Mouse (Mus musculus): ENCODE measurements around the gene Olfr212.
"Not testable (repeated sequence)": the region's sequence is repeated elsewhere in the genome, so short reads cannot be mapped to it uniquely, and the experiment has no call there.

Gene Olfr212

GRCm38 (mm10) chr6:116506302-116507003 lies at the start of gene Olfr212:
Gene Olfr212, plus strand, starts transcription at chr6:116506516.
- DNase-seq (ENCODE audit: low spot score): not testable (repeated sequence)

DNA sequence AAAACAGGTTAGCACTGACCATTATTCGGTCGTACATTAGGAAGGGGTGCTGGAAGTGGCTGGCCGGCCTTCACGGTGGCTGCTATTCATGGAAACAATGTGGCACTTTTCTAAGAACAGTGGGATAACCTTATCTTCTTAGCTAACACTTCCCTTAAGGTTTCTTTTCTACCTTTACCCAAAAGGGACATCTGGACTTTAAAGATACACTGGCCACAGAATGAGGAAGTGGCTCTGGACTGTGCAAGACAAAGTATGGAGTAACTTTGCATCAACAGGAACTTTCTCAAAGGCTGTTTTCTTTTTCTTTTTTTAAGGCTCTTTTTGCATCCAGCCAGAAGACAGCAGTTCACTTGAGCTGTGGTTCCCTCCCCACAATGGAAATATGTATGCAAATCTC lies 47.6 kb upstream of the Olfr212 start:
- no peak for DNase-seq (ENCODE audit: low spot score)

- DNase-seq (ENCODE audit: low spot score): no peak
These were observed 47.1 kb upstream of the Olfr212 start for GRCm38 (mm10) chr6:116459232-116459631.

DNA sequence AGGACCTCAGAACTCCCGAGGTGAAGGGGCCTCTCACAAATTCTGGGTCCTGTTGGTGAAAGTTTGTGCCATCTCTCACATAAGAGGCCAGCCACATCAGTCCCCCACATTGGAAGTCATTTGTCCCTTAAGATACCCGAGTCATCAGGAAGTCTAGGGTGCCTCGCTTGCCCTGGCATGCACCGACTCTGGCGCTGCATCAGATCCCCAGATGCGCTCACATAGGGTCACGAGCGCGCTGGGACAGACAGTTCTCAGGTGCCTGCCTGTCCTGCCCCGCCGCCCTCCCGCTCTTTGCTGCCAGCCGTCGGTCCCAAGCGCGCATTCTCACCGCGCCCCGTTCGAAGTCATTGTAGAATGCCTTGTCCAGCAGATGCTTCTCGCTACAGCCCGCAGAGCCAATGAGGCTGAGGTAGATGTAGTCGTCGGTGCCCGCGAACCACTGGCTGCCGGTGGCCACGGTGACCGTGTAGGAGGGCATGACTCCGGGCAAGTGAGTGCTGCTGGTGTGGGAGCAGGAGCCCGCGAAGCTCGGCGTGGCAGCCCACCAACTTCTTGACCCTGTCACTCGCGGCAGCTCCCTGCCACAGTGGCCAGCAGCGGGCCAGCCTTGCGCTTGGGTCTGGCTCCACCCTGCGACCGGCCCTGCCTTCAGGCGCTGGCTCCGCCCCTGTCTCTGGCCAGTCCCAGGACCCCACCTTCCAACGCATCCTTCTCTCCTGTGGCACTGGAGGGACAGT lies 45.6 kb upstream of the Olfr212 start, which contains the start of gene Alox5:
Alox5 (minus strand) TSS at position 635 of the 740 bp plus-strand sequence.
- DNase-seq (ENCODE audit: low spot score): no peak

DNA sequence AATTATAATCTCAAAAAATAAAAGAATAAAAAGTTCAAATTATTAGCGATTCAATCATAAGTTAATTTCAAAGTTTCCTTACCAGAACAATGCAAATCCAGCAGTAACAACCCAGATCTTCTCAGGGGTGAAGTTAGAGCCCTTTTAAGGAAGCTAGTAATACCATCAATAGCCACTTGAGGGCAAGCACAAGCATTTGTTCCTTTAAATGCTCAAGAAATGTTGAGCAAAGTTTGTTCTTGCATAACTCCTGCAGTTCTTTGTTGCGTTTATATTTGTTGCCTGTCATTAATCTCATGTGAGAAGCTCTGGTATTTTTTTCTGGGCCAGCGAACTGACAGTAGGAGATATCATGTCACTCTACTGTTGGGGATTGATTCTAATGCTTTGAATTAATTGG lies 38.2 kb upstream of the Olfr212 start:
- DNase-seq (ENCODE audit: low spot score): peak; percentile 13

DNA sequence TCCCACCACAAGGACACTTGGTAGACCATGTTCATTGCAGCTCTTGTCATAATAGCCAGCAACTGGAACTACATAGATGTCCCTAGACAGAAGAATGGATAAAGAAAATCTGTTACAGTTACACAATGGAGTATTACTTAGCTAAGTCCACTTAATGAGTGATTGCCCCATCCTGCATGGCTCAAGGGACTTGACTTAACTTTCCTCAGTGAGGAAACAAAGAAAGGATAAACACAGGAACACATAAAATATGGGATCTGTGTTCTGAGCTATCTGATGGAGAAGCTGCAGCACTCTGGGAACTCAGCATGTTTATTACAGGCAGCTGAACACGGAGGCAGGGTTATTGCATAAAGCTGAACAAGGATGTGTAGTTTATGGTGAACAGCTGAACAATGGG lies 21.2 kb upstream of the Olfr212 start:
- DNase-seq (ENCODE audit: low spot score): no peak

DNA sequence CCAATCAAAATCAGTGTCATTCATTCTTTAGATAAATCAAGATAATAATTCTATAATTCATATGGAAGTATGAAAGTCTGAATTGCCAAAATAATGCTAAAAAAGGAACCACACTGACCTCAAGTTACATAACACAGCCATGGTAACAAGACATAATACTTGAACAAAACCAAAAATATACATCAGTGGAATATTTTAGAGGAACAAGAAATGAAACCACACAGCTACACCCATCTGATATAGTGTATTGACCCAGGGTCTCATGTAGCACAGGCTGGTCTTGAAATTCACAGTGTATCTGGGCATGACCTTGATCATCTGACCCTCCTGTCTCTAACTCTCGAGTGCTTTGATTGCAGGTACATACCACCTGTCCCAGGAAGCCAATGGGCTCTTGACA lies 19.5 kb upstream of the Olfr212 start:
- DNase-seq (ENCODE audit: low spot score): no peak

- no peak for DNase-seq (ENCODE audit: low spot score)
These were observed 17.5 kb upstream of the Olfr212 start, which contains the start of gene Olfr211 for GRCm38 (mm10) chr6:116488791-116489190. Gene Olfr211, plus strand, starts transcription at chr6:116489091.

GRCm38 (mm10) chr6:116493742-116494141 lies 12.6 kb upstream of the Olfr212 start:
- DNase-seq (ENCODE audit: low spot score): no peak

DNA sequence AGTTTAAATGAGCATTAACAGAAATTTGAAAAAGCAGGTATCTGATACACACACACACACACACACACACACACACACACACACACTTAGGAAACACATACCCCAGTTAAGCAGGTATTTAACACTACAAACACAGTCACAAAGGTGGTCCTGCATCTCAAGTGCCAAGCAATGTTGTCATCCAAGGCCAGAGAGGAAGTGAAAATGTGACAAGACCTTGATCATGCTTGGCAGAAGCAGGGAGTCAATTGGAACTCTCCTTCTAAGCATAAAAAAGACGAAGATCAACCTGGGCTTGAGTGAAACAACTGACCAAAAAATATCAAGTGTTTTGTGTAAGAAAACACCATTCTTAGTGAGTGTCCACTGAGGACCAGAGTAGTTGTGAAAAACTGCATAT lies 10.4 kb upstream of the Olfr212 start:
- DNase-seq (ENCODE audit: low spot score): no peak

GRCm38 (mm10) chr6:116514832-116515231 lies 8.5 kb downstream of the Olfr212 start:
- DNase-seq (ENCODE audit: low spot score): no peak

- DNase-seq (ENCODE audit: low spot score): no peak
These were observed 31.8 kb downstream of the Olfr212 start, which contains the start of gene Olfr213 for GRCm38 (mm10) chr6:116538156-116538555. Gene Olfr213, plus strand, starts transcription at chr6:116538456.

DNA sequence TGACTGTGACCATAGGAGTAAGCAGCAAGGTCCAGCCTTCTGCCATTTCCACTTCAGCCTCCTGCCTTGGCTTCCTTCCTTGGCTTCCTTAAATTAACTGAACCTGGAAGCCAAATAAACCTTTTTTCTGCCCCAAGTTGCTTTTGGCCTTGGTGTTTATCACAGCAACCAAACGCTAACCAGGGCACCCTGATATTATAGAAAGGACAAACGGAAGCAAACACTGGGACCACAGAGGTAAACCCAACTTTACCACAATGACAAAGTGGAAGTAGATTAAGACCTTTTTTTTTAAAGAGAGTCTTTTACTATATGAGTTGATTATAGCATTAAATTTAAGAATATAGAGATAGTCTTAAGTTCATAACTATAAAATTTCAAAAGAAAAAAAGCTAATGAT lies 36.2 kb downstream of the Olfr212 start:
- DNase-seq (ENCODE audit: low spot score): no peak

GRCm38 (mm10) chr6:116550841-116551240 lies 44.5 kb downstream of the Olfr212 start, which contains the start of gene Gm5580:
Gene Gm5580, plus strand, starts transcription at chr6:116551141.
- DNase-seq (ENCODE audit: low spot score): not testable (repeated sequence)

GRCm38 (mm10) chr6:116553935-116554334 lies 47.6 kb downstream of the Olfr212 start, which contains the start of gene Olfr214:
Gene Olfr214, plus strand, starts transcription at chr6:116554235.
- no peak for DNase-seq (ENCODE audit: low spot score)

DNA sequence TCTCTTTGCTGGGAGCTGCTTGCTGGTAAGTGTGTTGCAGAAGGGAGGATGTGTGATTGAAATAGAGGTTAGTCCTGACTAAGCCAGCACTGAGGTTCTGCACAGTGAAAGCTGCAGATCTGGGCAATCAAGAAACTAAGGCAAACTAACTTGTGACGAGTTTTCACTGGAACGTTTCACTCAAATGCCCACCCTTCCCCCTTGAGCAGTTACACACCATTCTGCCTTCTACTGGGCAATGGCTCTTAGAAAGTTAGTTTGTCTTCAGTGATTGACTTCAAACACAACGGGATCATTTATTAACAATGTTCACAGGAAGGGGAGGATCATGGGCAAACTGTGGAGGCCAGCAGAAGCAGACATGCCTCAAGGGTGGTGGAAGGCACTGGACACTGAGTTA lies 48.6 kb downstream of the Olfr212 start:
- DNase-seq (ENCODE audit: low spot score): no peak

Data from MN1 (cell line).